Mouse (Mus musculus): ENCODE measurements at regions not wholly inside any gene's neighbourhood (a gene's known extent, or its start where the extent isn't known, plus 50 kb on each side); places are given as distances from the start of the nearest gene placed in this dataset.

DNA sequence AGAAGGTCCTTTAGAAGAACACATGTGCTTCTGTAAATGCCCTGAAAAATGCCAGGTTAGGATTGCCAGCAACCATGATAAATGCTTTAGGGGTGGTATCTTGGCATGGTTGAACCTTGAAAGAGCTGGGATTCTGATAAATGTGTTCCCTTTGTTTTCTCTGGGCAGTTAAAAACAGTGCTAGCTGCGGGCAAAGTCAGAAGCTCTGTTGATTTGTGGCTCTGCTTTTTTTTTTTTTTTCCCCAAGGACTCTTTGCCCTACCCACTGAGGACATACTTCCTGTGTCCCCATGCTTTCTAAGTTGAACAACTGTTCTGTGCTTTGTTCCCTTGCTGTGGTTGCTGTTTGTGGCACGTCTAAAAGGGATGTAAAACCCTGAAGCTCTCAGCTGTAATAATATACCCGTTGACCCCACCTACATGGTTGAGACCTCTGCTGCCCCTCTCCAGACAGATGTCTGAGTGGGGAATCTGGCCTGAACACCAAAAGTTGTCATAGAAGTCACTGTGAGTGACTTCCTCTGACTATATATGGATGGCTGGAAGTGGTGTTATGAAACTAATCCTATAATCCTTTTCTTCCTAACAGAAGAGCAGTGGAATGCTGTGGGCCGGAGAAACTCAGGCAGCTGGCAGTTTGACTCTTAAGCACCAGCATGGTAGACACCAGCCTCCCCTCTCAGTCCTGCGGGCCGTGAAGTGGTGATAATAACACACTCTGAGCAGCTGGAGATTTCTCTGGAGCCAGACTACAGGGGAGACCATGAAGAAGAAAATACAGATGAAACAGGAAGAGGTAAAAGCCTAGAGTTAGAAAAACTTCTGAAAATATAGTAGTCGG lies 218.7 kb downstream of the Phlda1 start:
- TF ChIP-seq EP300 (IDR thresholded peaks at IDR 0.05; ENCODE audit: low read depth) (no peak), CTCF (IDR thresholded peaks at IDR 0.05; ENCODE audit: low read depth) (no peak)

Measured in heart, postnatal 0 days (tissue).